Mouse (Mus musculus) small intestine, adult 2 months (tissue): ENCODE results near the gene Cryzl2. TPM values are rescaled to one million over a fixed set of nuclear protein-coding genes. Genes with fewer than 3 reads are reported as not detected.

Experiments
- H3K27ac ChIP-seq: fragments of 200-500 bp; 2 replicates; pipeline ENCODE4 v1.5.1; 2012; ENCODE audit warnings: low read depth, low read length, control low read depth, inconsistent platforms; ENCODE audit not compliant: insufficient read depth
- H3K27me3 ChIP-seq: fragments of 200-500 bp; 2 replicates; pipeline ENCODE4 v1.6.1; 2012; ENCODE audit warnings: mild to moderate bottlenecking, moderate library complexity, low read length, inconsistent platforms; ENCODE audit not compliant: control insufficient read depth, insufficient read depth
- H3K36me3 ChIP-seq: fragments of 200-500 bp; 2 replicates; pipeline ENCODE4 v1.6.1; 2012; ENCODE audit warnings: mild to moderate bottlenecking, low read length, control low read depth, inconsistent platforms; ENCODE audit not compliant: control insufficient read depth, insufficient read depth
- H3K4me1 ChIP-seq: fragments of 200-500 bp; 2 replicates; pipeline ENCODE4 v1.6.1; 2012; ENCODE audit warnings: low read length, inconsistent platforms, mixed read lengths; ENCODE audit not compliant: control insufficient read depth, insufficient read depth, insufficient read length
- H3K4me3 ChIP-seq: fragments of 200-500 bp; 2 replicates; pipeline ENCODE4 v1.5.1; 2012; ENCODE audit warnings: low read depth, mild to moderate bottlenecking, control low read depth, inconsistent platforms, low read length, moderate library complexity
- CTCF ChIP-seq: fragments of 200-500 bp; IDR thresholded peaks from 2 replicates; pipeline ENCODE4 v1.5.1; 2012; ENCODE audit warnings: low read depth, mild to moderate bottlenecking, control low read depth, inconsistent platforms, low read length, moderate library complexity, mixed read lengths; ENCODE audit not compliant: insufficient replicate concordance, insufficient read length; ENCODE audit errors: extremely low read depth
- POLR2A ChIP-seq: fragments of 200-500 bp; IDR thresholded peaks from 2 replicates; pipeline ENCODE4 v1.6.1; 2012; ENCODE audit warnings: low read depth, mild to moderate bottlenecking, control low read depth, inconsistent platforms, low read length, moderate library complexity
- WGBS: fragments of 180-500 bp; shearing (Covaris S2); methylation state at CpG from one replicate; pipeline ENCODE4 v1.1.7; 2018; 5-methylcytosine and 5-hydroxymethylcytosine counted together
- polyA plus RNA-seq: library from polyadenylated mRNA; depleted of rRNA; stranded (reverse); fragments of >200 nt; gene quantifications from 2 replicates; pipeline ENCODE4 v1.2.3, GENCODE M21; 2012

Gene Cryzl2
- polyA plus RNA-seq, 1 experiment: 2.4 TPM

DNA sequence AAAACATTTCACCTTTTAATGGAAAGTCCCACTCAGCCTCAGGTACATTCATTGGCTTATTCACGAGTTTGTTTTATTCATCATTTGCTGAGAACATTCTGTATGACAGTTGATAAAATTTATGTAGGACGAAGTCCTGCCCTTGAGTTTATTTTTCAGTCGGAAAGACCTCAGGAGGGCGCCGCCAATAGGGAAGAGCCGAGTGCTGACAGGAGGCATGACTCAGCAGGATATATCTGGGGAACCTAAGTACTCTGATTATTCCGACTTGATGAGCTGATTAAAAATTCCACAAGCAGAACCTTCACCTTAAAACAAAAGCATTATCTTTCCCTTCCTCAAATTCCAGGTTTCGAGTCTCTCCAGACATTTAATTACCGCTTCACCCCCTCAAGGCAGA is 21.7 kb downstream of the Cryzl2 start:
- WGBS: 28% methylated on average over 9 of the region's 9 CpGs
- H3K27ac ChIP-seq: no peak overlapping the region
- H3K4me3 ChIP-seq: no peak overlapping the region
- no peaks in the 10 kb centered on the region for H3K4me1 ChIP-seq
- no peaks in the 10 kb centered on the region for H3K27me3 ChIP-seq
- TF ChIP-seq CTCF (no peak), POLR2A (no peak)
- no peaks in the 10 kb centered on the region for H3K36me3 ChIP-seq

DNA sequence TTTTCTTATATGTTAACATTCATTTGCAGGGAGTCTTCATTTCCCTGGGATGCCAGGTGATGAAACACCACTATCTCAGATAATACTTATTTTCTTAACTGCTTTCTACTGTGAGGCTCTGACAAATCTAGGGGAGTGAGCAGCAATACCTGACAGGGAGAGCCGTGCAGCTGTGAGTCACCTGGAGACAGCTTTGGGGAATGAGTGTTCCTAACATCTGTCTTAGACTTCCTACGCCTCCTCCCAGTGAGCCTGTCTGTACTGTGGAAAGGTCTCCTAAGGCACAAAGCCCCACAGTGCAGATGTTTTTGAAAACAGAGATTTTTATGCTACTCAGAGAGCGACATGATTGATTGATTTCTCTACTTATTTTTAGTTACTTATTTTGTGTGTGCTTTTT is 22.5 kb downstream of the Cryzl2 start:
- Histone ChIP-seq H3K27me3 (no peaks in the 10 kb centered on the region), H3K27ac (no peak overlapping the region), H3K4me1 (no peaks in the 10 kb centered on the region), H3K4me3 (no peak overlapping the region), H3K36me3 (no peaks in the 10 kb centered on the region)
- 76% methylated on average over 3 of the region's 3 CpGs for WGBS
- TF ChIP-seq POLR2A (no peak), CTCF (no peak)

DNA sequence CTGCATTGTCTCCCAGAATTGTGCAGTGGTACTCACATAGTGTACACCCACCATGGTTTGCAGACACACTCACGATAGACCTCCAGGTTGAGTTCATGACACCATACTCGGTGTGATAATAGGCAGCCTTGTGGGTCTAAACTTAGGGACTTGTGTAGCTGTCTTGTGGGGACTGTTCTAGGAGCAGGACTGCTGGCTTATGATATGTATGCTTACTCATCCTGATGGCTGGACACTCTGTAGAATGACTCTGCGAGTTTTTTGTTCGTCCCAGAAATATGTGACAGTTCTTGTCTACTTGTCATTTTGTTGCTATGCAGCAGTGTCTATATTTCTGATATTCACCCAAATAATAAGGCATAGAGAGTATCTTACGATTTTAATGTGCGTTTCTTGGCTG is 23.3 kb downstream of the Cryzl2 start:
- Histone ChIP-seq H3K27me3 (no peaks in the 10 kb centered on the region), H3K27ac (no peak overlapping the region), H3K36me3 (no peaks in the 10 kb centered on the region), H3K4me1 (no peaks in the 10 kb centered on the region), H3K4me3 (no peak overlapping the region)
- TF ChIP-seq CTCF (no peak), POLR2A (no peak)
- 89% methylated on average over 6 of the region's 6 CpGs for WGBS

DNA sequence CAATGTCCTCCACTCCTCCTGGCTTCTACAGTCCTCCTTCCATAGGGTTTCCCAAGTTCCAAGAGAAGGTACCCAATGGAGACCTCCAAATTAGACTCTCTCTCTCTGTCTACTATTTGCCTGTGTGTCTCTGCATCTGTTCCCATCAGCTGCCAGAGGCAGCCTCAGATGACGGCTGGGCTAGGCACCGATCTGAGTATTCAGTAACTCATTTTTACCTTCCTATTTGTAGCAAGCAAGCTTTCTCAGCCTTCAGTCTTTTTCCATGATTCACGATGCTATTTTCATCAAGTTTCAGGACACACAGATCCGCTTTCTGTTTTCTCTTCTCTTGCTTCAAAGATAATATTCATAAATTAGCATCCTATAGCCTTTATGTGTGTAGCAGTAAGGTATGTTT is 25.8 kb downstream of the Cryzl2 start:
- H3K4me1 ChIP-seq: no peaks in the 10 kb centered on the region
- H3K36me3 ChIP-seq: no peaks in the 10 kb centered on the region
- TF ChIP-seq CTCF (no peak), POLR2A (no peak)
- no peak overlapping the region for H3K27ac ChIP-seq
- no peak overlapping the region for H3K4me3 ChIP-seq
- 94% methylated on average over 4 of the region's 4 CpGs for WGBS
- H3K27me3 ChIP-seq: no peaks in the 10 kb centered on the region

DNA sequence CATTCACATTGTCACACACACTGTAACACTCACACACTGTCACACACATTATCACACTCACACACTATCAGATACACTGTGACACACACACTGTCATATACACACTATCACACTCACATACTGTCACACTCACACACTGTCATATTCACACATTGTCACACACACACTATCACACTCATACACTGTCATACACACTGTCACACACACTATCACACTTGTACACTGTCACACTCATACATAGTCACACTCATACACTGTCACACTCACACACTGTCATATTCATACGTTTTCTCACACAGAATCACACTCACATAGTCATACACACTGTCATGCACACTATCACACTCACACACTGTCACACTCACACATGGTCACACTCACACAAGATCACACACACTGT is 42.3 kb downstream of the Cryzl2 start:
- WGBS: 88% methylated on average over 1 of the region's 1 CpGs
- no peak overlapping the region for H3K4me3 ChIP-seq
- no peak overlapping the region for H3K27ac ChIP-seq
- no peaks in the 10 kb centered on the region for H3K4me1 ChIP-seq
- H3K27me3 ChIP-seq: no peaks in the 10 kb centered on the region
- TF ChIP-seq CTCF (no peak), POLR2A (no peak)
- H3K36me3 ChIP-seq: no peaks in the 10 kb centered on the region

DNA sequence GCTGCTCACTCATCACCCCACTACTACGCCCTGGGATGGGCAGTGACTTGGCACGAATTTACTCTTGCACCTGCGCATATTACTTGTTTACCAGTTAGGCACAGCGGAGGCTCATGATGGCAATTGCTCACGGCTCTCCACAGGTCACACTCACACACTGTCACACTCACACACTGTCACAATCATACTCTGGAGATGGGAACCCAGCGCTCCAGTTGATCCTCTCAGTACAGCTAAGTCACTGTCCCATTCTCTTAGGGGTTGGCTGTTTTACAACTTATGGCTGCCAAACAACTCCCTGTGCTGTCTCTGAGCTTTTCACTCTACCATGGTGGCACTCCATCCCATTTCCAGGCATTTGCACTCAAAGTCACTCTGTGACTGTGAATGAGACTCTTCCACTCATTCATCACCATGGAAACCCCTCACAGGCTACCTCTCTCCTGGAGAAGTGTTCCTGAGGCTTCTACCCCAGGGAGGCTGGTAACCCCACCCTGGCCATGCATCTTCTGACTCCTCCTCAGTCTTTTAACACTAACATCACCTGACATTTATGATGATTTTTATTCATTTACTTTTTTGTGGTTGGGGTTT is 43.1 kb downstream of the Cryzl2 start:
- no peak overlapping the region for H3K27ac ChIP-seq
- H3K27me3 ChIP-seq: no peaks in the 10 kb centered on the region
- H3K36me3 ChIP-seq: no peaks in the 10 kb centered on the region
- H3K4me3 ChIP-seq: no peak overlapping the region
- TF ChIP-seq CTCF (no peak), POLR2A (no peak)
- WGBS: 78% methylated on average over 6 of the region's 6 CpGs
- H3K4me1 ChIP-seq: no peaks in the 10 kb centered on the region

DNA sequence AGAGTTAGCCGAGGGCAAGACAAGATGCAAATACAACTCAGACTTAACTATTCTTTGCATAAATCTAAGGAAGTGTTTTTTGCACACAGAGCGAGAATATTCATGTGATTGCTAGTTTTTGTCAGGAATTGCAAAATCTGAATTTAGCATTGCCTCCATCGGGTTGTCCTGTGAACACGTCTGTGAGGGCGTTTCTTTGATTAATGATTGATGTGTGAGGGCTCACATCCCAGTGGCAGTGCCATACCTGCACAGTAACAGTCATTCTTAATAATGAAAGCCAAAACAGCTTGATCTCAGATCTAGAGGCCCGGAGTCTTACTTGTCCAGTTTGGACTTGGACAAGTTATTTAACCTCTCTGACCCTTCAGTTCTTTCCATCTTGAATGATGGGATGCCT is 44.7 kb downstream of the Cryzl2 start:
- TF ChIP-seq POLR2A (no peak), CTCF (no peak)
- H3K27ac ChIP-seq: no peak overlapping the region
- WGBS: 51% methylated on average over 6 of the region's 6 CpGs

DNA sequence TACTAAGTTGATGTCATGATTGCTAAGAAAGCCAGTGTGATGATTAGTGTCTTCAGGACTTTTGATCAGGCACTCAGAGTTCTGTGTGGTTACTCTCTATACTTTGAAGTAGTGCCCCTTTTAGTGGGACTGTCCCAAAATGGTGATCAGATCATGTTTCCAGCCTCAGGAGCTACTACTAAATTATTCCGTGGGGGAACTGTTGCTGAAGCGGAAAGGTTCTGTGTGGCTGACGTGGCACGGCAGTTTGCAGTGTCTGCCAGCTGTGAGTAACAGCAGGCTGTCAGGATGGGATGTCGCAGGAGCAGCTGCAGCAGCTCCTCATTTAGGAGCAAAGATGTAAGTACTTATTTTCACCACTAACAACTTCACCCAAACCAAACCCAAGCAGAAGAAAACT is 48.1 kb downstream of the Cryzl2 start, which contains the start of gene Sec16b:
Sec16b (plus strand) TSS at position 207 of the 400 bp plus-strand sequence.
- WGBS: 64% methylated on average over 5 of the region's 5 CpGs
- Histone ChIP-seq H3K27ac (no peak within 1 kb of the TSS), H3K36me3 (no peaks in the 10 kb centered on the region)

More for the DNA sequence above, 44.7 kb downstream of the Cryzl2 start:
- Histone ChIP-seq H3K36me3 (no peaks in the 10 kb centered on the region), H3K4me1 (0 out of 2 replicates have a peak, but pooled peaks cover 1% of the 10 kb centered on the region), H3K4me3 (no peak overlapping the region), H3K27me3 (no peaks in the 10 kb centered on the region)

More for the DNA sequence above, 48.1 kb downstream of the Cryzl2 start, which contains the start of gene Sec16b:
- no peak for TF ChIP-seq POLR2A
- TF ChIP-seq CTCF: no peak
- Histone ChIP-seq H3K4me3 (no peak within 1 kb of the TSS), H3K4me1 (0 out of 2 replicates have a peak, but pooled peaks cover 1% of the 10 kb centered on the region), H3K27me3 (no peaks in the 10 kb centered on the region)
